Mouse (Mus musculus) liver, embryonic 14.5 days (tissue): ENCODE data around the gene Trim62.

Source experiments
- CTCF ChIP-seq: IDR thresholded peaks from 2 replicates; pipeline ENCODE4 v1.5.1; 2016; ENCODE audit warnings: antibody characterized with exemption, low read depth, control low read depth
- EP300 ChIP-seq: IDR thresholded peaks from 2 replicates; pipeline ENCODE4 v1.6.1; 2016; ENCODE audit warnings: antibody characterized with exemption, low read depth

GRCm38 (mm10) chr4:128919106-128919505 lies 35.7 kb downstream of the Trim62 start:
- TF ChIP-seq CTCF: no peak
- TF ChIP-seq EP300: no peak
